Mouse (Mus musculus): ENCODE measurements around the gene Ttc12. TPM values are rescaled to one million over a fixed set of nuclear protein-coding genes. Genes with fewer than 3 reads are reported as not detected.

Gene Ttc12
- polyA plus RNA-seq, 2 experiments = 1.0 to 2.3 TPM

DNA sequence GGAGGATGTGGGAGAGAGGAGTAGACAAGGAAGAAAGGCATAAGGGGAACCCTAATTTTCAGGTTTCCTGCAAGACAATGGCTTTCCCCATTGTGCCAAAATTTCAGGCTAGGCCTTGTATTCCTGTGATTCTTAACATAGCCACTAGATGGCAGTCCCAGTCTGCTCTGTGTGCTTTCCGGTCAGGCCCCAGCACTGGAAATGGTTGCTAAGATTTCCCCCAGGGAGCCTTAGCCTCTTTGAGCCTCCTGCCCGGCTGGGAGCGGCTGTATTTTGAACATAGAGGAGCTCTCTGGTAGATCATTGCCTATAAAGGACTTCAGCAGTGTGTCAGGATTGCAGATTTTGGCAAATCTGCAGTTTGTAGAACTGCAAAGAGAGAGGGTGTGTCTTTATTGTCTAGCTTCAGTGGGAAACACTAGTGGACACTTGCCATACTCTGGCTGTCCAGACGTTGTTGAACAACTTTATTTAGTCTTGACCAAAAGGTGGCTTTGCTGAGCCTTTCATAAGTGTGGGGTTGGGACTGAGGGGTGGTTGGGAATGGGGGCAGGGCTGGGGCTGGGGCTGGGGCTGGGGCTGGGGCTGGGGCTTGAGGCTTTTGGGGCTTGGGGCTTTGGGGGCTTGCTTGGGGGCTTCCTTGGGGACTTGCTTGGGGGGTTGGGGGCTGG lies 8.1 kb upstream of the Ttc12 start:
- Histone ChIP-seq H3K9me3 (ENCODE audit: control insufficient read depth, low read length) (no peaks in the 10 kb centered on the region), H3K36me3 (ENCODE audit: control insufficient read depth, insufficient read depth, low read length) (no peaks in the 10 kb centered on the region), H3K9ac (ENCODE audit: low read depth, low read length, severe bottlenecking) (no peak overlapping the region), H3K27ac (replicated peaks; ENCODE audit: low read depth, low read length) (no peak overlapping the region), H3K27me3 (ENCODE audit: control insufficient read depth, insufficient read depth, low read length) (no peaks in the 10 kb centered on the region), H3K4me2 (replicated peaks; ENCODE audit: low read depth, low read length, severe bottlenecking) (no peak overlapping the region), H3K4me3 (replicated peaks; ENCODE audit: low read length) (no peak overlapping the region), H3K4me1 (ENCODE audit: control insufficient read depth, insufficient read depth, low read length) (0 out of 2 replicates have a peak, but pooled peaks cover 2% of the 10 kb centered on the region)
- ATAC-seq (ENCODE audit: low FRiP score, low read depth) (peak; percentile 73; the same call in 1 of the 2 replicates), DNase-seq (ENCODE audit: low spot score) (peak; percentile 93)
- TF ChIP-seq POLR2A (IDR thresholded peaks at IDR 0.05; ENCODE audit: borderline replicate concordance, extremely low read depth, insufficient read depth, insufficient read length) = no peak
- 2% methylated on average over 4 of the region's 4 CpGs for WGBS

DNA sequence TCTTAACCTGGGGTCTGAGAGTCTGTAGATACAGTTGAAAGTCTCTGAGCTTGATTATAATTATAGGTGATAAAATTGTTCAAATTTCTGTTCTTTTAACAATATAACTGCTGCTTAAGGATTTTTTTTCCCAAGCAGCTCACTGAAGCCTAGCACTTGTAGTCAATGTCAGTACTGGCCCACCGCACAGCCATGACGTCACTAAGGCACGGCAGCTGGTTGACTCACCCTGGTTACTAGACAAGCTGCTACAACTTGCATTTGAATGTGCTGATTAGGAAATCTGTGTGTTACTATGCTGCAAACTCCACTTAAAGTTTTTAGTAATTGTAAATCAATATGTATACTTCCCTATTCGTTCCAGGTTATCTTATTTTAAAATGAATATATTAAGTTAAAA lies 4.6 kb upstream of the Ttc12 start:
- Histone ChIP-seq H3K4me3 (replicated peaks; ENCODE audit: low read length) (no peak overlapping the region), H3K4me1 (ENCODE audit: control insufficient read depth, insufficient read depth, low read length) (0 out of 2 replicates have a peak, but pooled peaks cover 3% of the 10 kb centered on the region), H3K36me3 (ENCODE audit: control insufficient read depth, insufficient read depth, low read length) (no peaks in the 10 kb centered on the region), H3K4me2 (replicated peaks; ENCODE audit: low read depth, low read length, severe bottlenecking) (no peak overlapping the region), H3K9me3 (ENCODE audit: control insufficient read depth, low read length) (no peaks in the 10 kb centered on the region), H3K9ac (ENCODE audit: low read depth, low read length, severe bottlenecking) (no peak overlapping the region), H3K27me3 (ENCODE audit: control insufficient read depth, insufficient read depth, low read length) (no peaks in the 10 kb centered on the region), H3K27ac (replicated peaks; ENCODE audit: low read depth, low read length) (no peak overlapping the region)
- WGBS = 71% methylated on average over 4 of the region's 4 CpGs
- ATAC-seq (ENCODE audit: low FRiP score, low read depth) (no peak), DNase-seq (ENCODE audit: low spot score) (no peak)
- no peak for TF ChIP-seq POLR2A (IDR thresholded peaks at IDR 0.05; ENCODE audit: borderline replicate concordance, extremely low read depth, insufficient read depth, insufficient read length)

DNA sequence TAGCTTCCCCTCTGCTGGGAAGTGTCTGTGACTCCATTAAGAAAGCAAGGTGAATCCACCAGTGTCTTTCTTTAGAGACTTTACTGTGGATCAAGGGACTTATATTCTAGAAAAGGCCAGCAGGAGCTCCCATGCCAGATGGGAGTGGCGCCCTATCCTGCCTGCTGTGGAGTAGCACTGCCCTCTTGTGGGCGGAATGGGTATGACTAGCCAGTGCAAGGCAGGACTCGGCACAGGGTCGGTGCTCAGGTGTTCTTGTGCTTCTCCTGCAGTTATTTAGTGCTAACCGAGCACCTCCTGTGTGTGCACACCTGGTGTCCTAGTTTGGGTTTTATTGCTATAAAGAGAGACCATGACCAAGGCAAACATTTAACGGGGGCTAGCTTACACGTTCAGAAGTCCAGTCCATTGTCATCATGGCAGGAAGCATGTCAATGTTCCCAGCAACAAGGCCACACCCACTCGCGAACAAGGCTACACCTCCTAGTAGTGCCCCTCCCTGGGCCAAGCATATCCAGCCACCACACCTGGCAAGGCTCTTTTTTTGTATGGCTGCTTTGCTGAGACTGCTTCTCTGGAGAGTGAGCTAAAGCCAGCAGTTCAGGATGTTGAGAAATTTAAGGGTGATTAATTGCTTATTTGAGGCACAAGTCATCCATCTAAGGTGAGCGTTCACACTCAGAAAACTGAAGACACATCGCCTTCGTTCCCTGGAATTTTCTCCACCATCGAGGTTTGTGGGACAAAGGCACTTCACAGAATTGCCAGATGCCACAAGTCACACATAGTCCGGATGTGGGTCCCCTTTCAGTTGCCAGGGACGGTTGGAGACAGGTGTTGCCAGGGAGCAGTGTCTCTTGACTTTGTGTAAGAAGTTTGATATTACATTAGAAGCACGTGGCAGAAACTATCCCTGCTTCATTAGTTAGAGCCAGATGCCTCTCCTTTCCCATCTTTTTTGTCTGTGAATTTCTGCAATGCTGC lies 3.2 kb upstream of the Ttc12 start:
- 30% methylated on average over 16 of the region's 16 CpGs for WGBS
- H3K9ac ChIP-seq (ENCODE audit: low read depth, low read length, severe bottlenecking) = no peak overlapping the region

DNA sequence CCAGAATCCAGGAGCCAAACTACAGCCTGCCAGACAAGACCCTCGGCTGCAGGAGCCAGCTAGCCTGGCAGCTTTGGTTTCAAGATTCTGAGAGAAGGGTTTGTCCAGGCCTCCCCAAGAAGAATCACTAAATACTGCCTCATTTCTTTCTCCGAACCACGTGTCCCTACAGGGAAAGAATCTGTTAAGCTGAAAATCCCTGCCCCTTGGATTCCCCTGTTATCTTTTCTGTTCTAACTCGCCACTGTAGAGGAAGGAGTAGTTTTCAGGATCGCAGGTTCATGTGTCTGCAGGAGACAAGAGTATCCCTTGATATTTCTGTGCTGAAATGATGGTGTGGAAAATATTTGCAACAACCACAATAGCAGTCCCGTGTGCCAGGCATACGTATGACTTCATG lies 2.2 kb upstream of the Ttc12 start:
- no peak for DNase-seq (ENCODE audit: low spot score)
- Histone ChIP-seq H3K4me2 (replicated peaks; ENCODE audit: low read depth, low read length, severe bottlenecking) (no peak overlapping the region), H3K9ac (ENCODE audit: low read depth, low read length, severe bottlenecking) (no peak overlapping the region), H3K9me3 (ENCODE audit: control insufficient read depth, low read length) (no peaks in the 10 kb centered on the region), H3K27ac (replicated peaks; ENCODE audit: low read depth, low read length) (no peak overlapping the region), H3K27me3 (ENCODE audit: control insufficient read depth, insufficient read depth, low read length) (no peaks in the 10 kb centered on the region), H3K36me3 (ENCODE audit: control insufficient read depth, insufficient read depth, low read length) (no peaks in the 10 kb centered on the region), H3K4me1 (ENCODE audit: control insufficient read depth, insufficient read depth, low read length) (peaks cover 10% of the 10 kb centered on the region; the same call in 1 of the 2 replicates), H3K4me3 (replicated peaks; ENCODE audit: low read length) (no peak overlapping the region)
- 75% methylated on average over 7 of the region's 7 CpGs for WGBS
- TF ChIP-seq POLR2A (IDR thresholded peaks at IDR 0.05; ENCODE audit: borderline replicate concordance, extremely low read depth, insufficient read depth, insufficient read length) = no peak
- no peak for ATAC-seq (ENCODE audit: low FRiP score, low read depth)

More for the DNA sequence above, 3.2 kb upstream of the Ttc12 start:
- no peaks in the 10 kb centered on the region for H3K9me3 ChIP-seq (ENCODE audit: control insufficient read depth, low read length)
- H3K4me1 ChIP-seq (ENCODE audit: control insufficient read depth, insufficient read depth, low read length) = peaks cover 9% of the 10 kb centered on the region; the same call in 1 of the 2 replicates
- DNase-seq (ENCODE audit: low spot score) (peak; percentile 58), ATAC-seq (ENCODE audit: low FRiP score, low read depth) (0 out of 2 replicates have a peak, but pooled peaks have one; percentile 27)
- no peaks in the 10 kb centered on the region for H3K27me3 ChIP-seq (ENCODE audit: control insufficient read depth, insufficient read depth, low read length)
- TF ChIP-seq POLR2A (IDR thresholded peaks at IDR 0.05; ENCODE audit: borderline replicate concordance, extremely low read depth, insufficient read depth, insufficient read length) = no peak
- H3K4me2 ChIP-seq (replicated peaks; ENCODE audit: low read depth, low read length, severe bottlenecking) = no peak overlapping the region
- no peaks in the 10 kb centered on the region for H3K36me3 ChIP-seq (ENCODE audit: control insufficient read depth, insufficient read depth, low read length)
- H3K27ac ChIP-seq (replicated peaks; ENCODE audit: low read depth, low read length) = no peak overlapping the region
- H3K4me3 ChIP-seq (replicated peaks; ENCODE audit: low read length) = no peak overlapping the region

DNA sequence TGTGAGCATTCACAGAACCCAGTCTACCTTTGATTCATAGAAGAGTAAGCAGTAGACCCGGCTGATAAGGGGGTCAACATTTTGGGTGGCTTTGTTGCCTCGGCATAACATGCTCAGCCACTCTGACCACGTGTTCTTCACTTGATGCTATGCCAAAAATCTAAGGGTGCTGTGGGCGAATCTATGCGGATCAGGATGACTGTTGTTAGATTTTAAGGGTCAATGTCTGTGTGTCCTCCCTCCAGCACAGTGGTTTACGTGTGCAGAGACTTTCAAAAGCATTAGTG lies 1.6 kb upstream of the Ttc12 start:
- Histone ChIP-seq H3K9me3 (ENCODE audit: control insufficient read depth, low read length) (no peaks in the 10 kb centered on the region), H3K4me3 (replicated peaks; ENCODE audit: low read length) (no peak overlapping the region), H3K27ac (replicated peaks; ENCODE audit: low read depth, low read length) (no peak overlapping the region), H3K4me2 (replicated peaks; ENCODE audit: low read depth, low read length, severe bottlenecking) (no peak overlapping the region), H3K27me3 (ENCODE audit: control insufficient read depth, insufficient read depth, low read length) (no peaks in the 10 kb centered on the region), H3K4me1 (ENCODE audit: control insufficient read depth, insufficient read depth, low read length) (peaks cover 11% of the 10 kb centered on the region; the same call in 1 of the 2 replicates), H3K9ac (ENCODE audit: low read depth, low read length, severe bottlenecking) (no peak overlapping the region), H3K36me3 (ENCODE audit: control insufficient read depth, insufficient read depth, low read length) (no peaks in the 10 kb centered on the region)
- WGBS = 73% methylated on average over 6 of the region's 6 CpGs
- no peak for TF ChIP-seq POLR2A (IDR thresholded peaks at IDR 0.05; ENCODE audit: borderline replicate concordance, extremely low read depth, insufficient read depth, insufficient read length)
- DNase-seq (ENCODE audit: low spot score) (no peak), ATAC-seq (ENCODE audit: low FRiP score, low read depth) (no peak)

All from limb, embryonic 14.5 days (tissue).